Mouse (Mus musculus) heart, embryonic 14.5 days (tissue): ENCODE results near the gene Midn. TPM values are rescaled to one million over a fixed set of nuclear protein-coding genes. Genes with fewer than 3 reads are reported as not detected.
A peak's percentile ranks its signal among the peaks of the same experiment; 100 is the strongest.

Source experiments
- ATAC-seq: fragments of 200-750 bp; cut with Nextera tagmentation; 2 replicates; pipeline ENCODE4 v1.8.0; 2017; ENCODE audit warnings: low read depth, moderate TSS enrichment; ENCODE audit not compliant: insufficient number of reproducible peaks, insufficient read depth, low FRiP score
- H3K27ac ChIP-seq, 2 experiments: fragments of 200-500 bp in 1 of 2; fragments of 300-500 bp in 1 of 2; sonication (generic) in 1 of 2; replicated peaks in 1 of 2; 2 replicates each; pipeline ENCODE4 v1.5.1; 2012 to 2014; ENCODE audit warnings: low read depth in 2 of 2, low read length in 2 of 2, control low read depth in 1 of 2, mild to moderate bottlenecking in 1 of 2, mixed read lengths in 1 of 2; ENCODE audit not compliant: control insufficient read depth in 1 of 2, insufficient read depth in 1 of 2
- H3K27me3 ChIP-seq: fragments of 300-500 bp; sonication (generic); 2 replicates; pipeline ENCODE4 v1.6.1; 2014; ENCODE audit warnings: mild to moderate bottlenecking, low read length, control low read depth; ENCODE audit not compliant: control insufficient read depth, insufficient read depth
- H3K36me3 ChIP-seq: fragments of 300-500 bp; sonication (generic); 2 replicates; pipeline ENCODE4 v1.6.1; 2014; ENCODE audit warnings: mild to moderate bottlenecking, control low read depth, low read length, mixed read lengths; ENCODE audit not compliant: control insufficient read depth, insufficient read depth
- H3K4me1 ChIP-seq, 2 experiments: fragments of 200-500 bp in 1 of 2; fragments of 300-500 bp in 1 of 2; sonication (generic) in 1 of 2; 2 replicates each; pipeline ENCODE4 v1.6.1; 2012 to 2014; ENCODE audit warnings: low read length in 2 of 2, control low read depth in 1 of 2, mixed read lengths in 1 of 2; ENCODE audit not compliant: control insufficient read depth in 2 of 2, insufficient read depth in 2 of 2
- H3K4me2 ChIP-seq: fragments of 300-500 bp; sonication (generic); 2 replicates; pipeline ENCODE4 v1.6.1; 2014; ENCODE audit warnings: mild to moderate bottlenecking, low read length
- H3K4me3 ChIP-seq, 2 experiments: fragments of 200-500 bp in 1 of 2; fragments of 300-500 bp in 1 of 2; sonication (generic) in 1 of 2; 2 replicates each; pipeline ENCODE4 v1.5.1; 2012 to 2014; ENCODE audit warnings: low read length in 2 of 2, mild to moderate bottlenecking in 2 of 2, control low read depth in 1 of 2, low read depth in 1 of 2, moderate library complexity in 1 of 2; ENCODE audit not compliant: control insufficient read depth in 1 of 2, insufficient read depth in 1 of 2
- H3K9ac ChIP-seq: fragments of 300-500 bp; sonication (generic); 2 replicates; pipeline ENCODE4 v1.6.1; 2014; ENCODE audit warnings: mild to moderate bottlenecking, low read length
- H3K9me3 ChIP-seq: fragments of 300-500 bp; sonication (generic); 2 replicates; pipeline ENCODE4 v1.6.1; 2016; ENCODE audit warnings: low read length, control low read depth; ENCODE audit not compliant: control insufficient read depth
- WGBS: fragments of 180-500 bp; shearing (Covaris S2); extraction: QIAGEN DNeasy Blood & Tissue Kit; methylation state at CpG from one replicate; pipeline ENCODE4 v1.1.7; 2014; 5-methylcytosine and 5-hydroxymethylcytosine counted together
- polyA plus RNA-seq: library from polyadenylated mRNA; unstranded; fragments of >200 nt; fragmentation: Nextera tagmentation; extraction: Ambion mirVana; gene quantifications from 2 replicates; pipeline ENCODE4 v1.2.1, GENCODE M21; 2014

Gene Midn
- polyA plus RNA-seq, 1 experiment from 2014 or later: 25.8 TPM

DNA sequence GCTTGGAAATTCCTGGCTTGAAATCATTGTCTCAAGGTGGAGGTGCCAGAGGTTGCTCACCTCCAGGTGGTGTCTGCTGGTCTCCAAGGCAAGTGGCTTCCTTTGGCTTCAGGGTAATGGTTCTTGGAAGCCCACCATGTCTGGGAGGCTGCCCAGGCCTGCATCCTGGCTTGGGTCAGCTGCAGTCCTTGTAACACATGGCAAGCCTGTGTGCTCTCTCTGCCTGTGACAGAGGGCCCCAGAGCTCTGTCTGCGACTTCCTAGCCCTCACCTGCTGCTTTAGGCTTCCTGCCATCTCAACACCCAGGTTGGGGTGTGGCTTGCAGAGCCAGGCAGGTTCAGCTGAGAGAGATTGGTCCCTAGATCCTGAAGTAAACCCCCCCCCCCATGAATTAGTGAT lies 30.3 kb upstream of the Midn start:
- H3K27me3 ChIP-seq: no peaks in the 10 kb centered on the region
- H3K36me3 ChIP-seq: peaks cover 41% of the 10 kb centered on the region
- H3K4me3 ChIP-seq: peak overlapping the region; percentile 90 to 92
- peaks cover 16 to 44% of the 10 kb centered on the region in 2 experiments for H3K4me1 ChIP-seq
- peak overlapping the region; percentile 93 for H3K4me2 ChIP-seq
- 0 out of 4 replicates have a peak overlapping the region, but pooled peaks of 1 of the 2 experiments have one; percentile 81 for H3K27ac ChIP-seq
- WGBS: 40% methylated on average over 1 of the region's 1 CpGs
- ATAC-seq: no peak
- no peaks in the 10 kb centered on the region for H3K9me3 ChIP-seq
- peak overlapping the region; percentile 92 for H3K9ac ChIP-seq

DNA sequence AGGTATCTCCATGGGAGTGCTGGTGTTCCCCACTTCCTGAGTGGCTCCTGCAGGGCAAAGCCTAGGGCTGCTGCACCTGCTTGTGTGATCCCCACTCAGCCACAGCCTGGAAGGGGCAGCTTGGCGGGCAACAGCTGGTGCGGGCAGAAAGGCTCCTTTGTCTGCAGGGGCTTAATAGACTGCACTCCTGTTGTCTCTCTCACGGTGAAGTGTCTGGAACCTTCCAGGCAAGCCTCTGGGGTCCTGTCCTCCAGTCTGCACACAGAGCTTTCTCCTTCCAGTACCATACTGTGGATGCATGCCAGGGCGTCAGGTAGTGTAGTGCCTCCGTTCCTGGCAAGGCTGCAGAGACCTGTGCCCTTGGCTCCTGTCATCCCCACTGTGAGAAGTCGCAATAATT lies 29.5 kb upstream of the Midn start:
- Histone ChIP-seq H3K4me3 (peak overlapping the region in 1 of 2 experiments; percentile 90; a peak in 1 of 4 replicates), H3K27me3 (no peaks in the 10 kb centered on the region), H3K9me3 (no peaks in the 10 kb centered on the region), H3K4me1 (peaks cover 16 to 44% of the 10 kb centered on the region in 2 experiments), H3K36me3 (peaks cover 43% of the 10 kb centered on the region), H3K9ac (peak overlapping the region; percentile 92; the same call in 1 of the 2 replicates), H3K4me2 (peak overlapping the region; percentile 93), H3K27ac (no peak overlapping the region)
- WGBS: 75% methylated on average over 6 of the region's 6 CpGs
- ATAC-seq: no peak

DNA sequence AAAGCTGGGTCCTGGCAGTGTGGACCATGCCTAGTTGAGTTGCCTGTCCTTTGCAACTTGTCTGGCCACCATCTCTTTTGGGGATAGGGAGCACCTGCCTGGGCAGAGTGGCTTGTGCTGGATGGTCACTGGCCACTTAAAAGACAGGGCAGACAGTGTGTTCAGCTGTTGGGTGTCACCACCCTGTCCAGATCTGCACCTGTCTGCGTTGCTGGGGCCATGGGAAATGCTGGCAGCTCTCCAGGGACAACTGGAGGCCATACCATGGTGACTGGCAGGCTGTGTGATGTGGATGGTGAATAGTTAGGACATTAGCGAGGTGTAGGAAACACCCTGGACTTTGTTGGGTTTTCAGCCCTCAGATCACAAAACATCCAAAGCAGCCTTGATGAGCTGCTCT lies 27.9 kb upstream of the Midn start:
- Histone ChIP-seq H3K4me2 (0 out of 2 replicates have a peak overlapping the region, but pooled peaks have one; percentile 11), H3K9me3 (no peaks in the 10 kb centered on the region), H3K27ac (0 out of 4 replicates have a peak overlapping the region, but pooled peaks of 1 of the 2 experiments have one; percentile 12), H3K4me3 (no peak overlapping the region), H3K9ac (no peak overlapping the region; the same call in 1 of the 2 replicates), H3K36me3 (peaks cover 56% of the 10 kb centered on the region), H3K27me3 (no peaks in the 10 kb centered on the region), H3K4me1 (peaks cover 10 to 36% of the 10 kb centered on the region in 2 experiments; a peak in 3 of 4 replicates)
- 18% methylated on average over 2 of the region's 2 CpGs for WGBS
- no peak for ATAC-seq

DNA sequence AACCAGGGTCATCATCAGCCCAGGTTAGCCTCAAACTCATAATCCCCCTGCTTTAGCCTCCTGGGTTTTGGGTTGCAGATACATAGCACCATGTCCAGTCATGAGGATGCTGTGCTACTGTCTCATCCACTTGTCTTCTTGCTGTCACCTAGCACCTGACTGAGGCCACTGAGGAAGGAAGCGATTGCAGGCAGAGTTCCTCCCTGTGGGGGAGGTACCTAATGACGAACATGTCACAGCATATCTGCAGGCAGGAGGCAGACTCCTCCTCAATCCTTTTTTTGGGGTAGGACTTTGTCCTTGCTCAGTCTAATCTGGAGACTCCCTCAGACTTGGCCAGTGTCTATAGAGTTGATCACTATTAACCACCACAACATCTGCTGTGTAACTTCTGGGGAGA lies 26.4 kb upstream of the Midn start:
- Histone ChIP-seq H3K9ac (no peak overlapping the region), H3K36me3 (peaks cover 71% of the 10 kb centered on the region), H3K9me3 (no peaks in the 10 kb centered on the region), H3K27ac (no peak overlapping the region), H3K4me1 (peaks cover 10 to 36% of the 10 kb centered on the region in 2 experiments; a peak in 3 of 4 replicates), H3K27me3 (no peaks in the 10 kb centered on the region), H3K4me2 (no peak overlapping the region), H3K4me3 (no peak overlapping the region)
- ATAC-seq: no peak
- 82% methylated on average over 2 of the region's 2 CpGs for WGBS

DNA sequence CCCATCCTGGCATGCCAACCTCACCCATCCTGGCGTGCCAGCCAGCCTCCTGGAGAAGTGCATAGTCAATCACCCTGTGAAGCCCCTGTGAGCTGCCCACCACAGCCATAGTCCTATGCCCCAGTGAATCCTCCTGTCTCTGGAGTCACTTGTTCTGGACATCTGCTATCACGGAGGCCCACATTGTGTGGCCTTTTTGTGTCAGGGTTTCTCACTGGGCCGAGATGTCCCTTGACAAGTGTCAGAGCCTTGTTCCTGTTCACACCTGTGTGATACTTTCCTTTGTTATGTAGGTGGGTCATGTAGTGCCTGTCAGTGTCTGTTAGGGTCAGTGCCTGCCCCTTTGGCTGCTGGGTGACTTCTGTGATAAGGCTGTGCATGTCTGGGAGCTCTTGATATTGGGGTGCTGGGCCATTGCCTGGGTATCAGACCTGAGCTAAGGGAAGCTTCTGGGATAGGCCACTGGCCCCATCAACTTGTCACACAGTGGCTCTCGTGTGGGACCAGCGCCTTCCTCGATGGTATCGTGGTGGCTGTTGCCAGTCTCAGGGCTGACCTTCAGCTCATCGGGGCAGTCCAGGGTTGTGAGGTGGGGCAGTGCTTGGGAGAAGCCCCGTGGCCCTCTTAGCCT lies 24.0 kb upstream of the Midn start:
- no peak overlapping the region for H3K4me2 ChIP-seq
- H3K27ac ChIP-seq: no peak overlapping the region
- H3K36me3 ChIP-seq: peaks cover 80% of the 10 kb centered on the region
- 79% methylated on average over 9 of the region's 9 CpGs for WGBS
- H3K27me3 ChIP-seq: no peaks in the 10 kb centered on the region
- ATAC-seq: no peak
- H3K9me3 ChIP-seq: no peaks in the 10 kb centered on the region
- H3K4me1 ChIP-seq: peaks cover 3 to 16% of the 10 kb centered on the region in 2 experiments; a peak in 3 of 4 replicates
- H3K4me3 ChIP-seq: no peak overlapping the region
- H3K9ac ChIP-seq: no peak overlapping the region

DNA sequence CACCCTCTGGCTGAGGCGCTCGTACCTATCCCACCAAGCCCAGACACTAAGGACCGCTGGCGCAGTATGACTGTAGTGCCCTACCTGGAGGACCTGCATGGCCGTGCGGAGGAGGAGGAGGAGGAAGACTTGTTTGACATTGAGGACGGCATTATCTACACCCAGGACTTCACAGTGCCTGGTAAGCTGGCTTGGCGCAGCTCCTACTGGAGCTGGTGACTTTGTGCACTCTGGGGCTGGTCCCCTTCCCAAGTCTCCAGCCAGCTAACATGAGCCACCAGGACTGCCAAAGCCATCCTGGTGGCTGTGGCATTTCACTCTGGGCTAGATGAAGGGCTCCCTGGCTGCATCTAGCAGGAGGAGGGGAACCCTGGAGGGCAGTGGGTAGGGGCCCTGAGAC lies 20.2 kb upstream of the Midn start:
- Histone ChIP-seq H3K36me3 (peaks cover 89% of the 10 kb centered on the region), H3K4me3 (no peak overlapping the region), H3K4me2 (no peak overlapping the region), H3K27me3 (no peaks in the 10 kb centered on the region), H3K9ac (no peak overlapping the region), H3K4me1 (peaks cover 0 to 3% of the 10 kb centered on the region in 2 experiments; a peak in 3 of 4 replicates), H3K27ac (no peak overlapping the region), H3K9me3 (no peaks in the 10 kb centered on the region)
- WGBS: 93% methylated on average over 8 of the region's 8 CpGs
- ATAC-seq: no peak

DNA sequence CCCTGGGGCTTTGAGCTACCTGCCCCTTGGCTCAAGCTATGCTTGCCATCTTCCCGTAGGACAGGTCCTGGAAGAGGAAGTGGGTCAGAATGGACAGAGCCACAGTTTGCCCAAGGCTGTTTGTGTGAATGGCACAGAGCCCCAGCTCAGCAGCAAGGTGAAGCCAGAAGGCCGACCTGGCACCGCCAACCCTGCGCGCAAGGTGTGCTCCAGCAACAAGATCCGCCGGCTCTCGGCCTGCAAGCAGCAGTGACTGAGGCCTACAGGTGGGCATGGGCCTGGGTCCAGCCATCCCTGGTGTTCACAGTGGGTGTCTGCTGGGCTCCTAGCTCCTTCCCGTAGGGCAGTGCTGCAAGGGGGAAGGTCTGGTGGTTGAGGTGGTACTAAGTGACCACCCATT lies 18.2 kb upstream of the Midn start:
- peaks cover 9 to 15% of the 10 kb centered on the region in 2 experiments for H3K4me1 ChIP-seq
- H3K9ac ChIP-seq: no peak overlapping the region
- H3K4me3 ChIP-seq: no peak overlapping the region
- H3K27ac ChIP-seq: no peak overlapping the region
- WGBS: 94% methylated on average over 9 of the region's 9 CpGs
- no peaks in the 10 kb centered on the region for H3K9me3 ChIP-seq
- no peak for ATAC-seq
- peaks cover 79% of the 10 kb centered on the region for H3K36me3 ChIP-seq
- no peaks in the 10 kb centered on the region for H3K27me3 ChIP-seq
- no peak overlapping the region for H3K4me2 ChIP-seq
